Mouse (Mus musculus) midbrain, embryonic 10.5 days (tissue): ENCODE measurements around the gene Gm32742. TPM values are rescaled to one million over a fixed set of nuclear protein-coding genes. Genes with fewer than 3 reads are reported as not detected.
A peak's percentile ranks its signal among the peaks of the same experiment; 100 is the strongest.
"Not testable (repeated sequence)": the region's sequence is repeated elsewhere in the genome, so short reads cannot be mapped to it uniquely, and the experiment has no call there.

Experiments
- DNase-seq: peaks from one replicate; pipeline ENCODE4 v3.0.0-alpha.2; 2017; ENCODE audit warnings: low spot score
- H3K27ac ChIP-seq: fragments of 300-500 bp; sonication (generic); replicated peaks from 2 replicates; pipeline ENCODE4 v1.5.1; 2016; ENCODE audit warnings: mild to moderate bottlenecking
- H3K27me3 ChIP-seq: fragments of 300-500 bp; sonication (generic); 2 replicates; pipeline ENCODE4 v1.6.1; 2016; ENCODE audit warnings: low read depth, mild to moderate bottlenecking; ENCODE audit not compliant: poor library complexity, severe bottlenecking
- H3K36me3 ChIP-seq: fragments of 300-500 bp; sonication (generic); 2 replicates; pipeline ENCODE4 v1.6.1; 2016; ENCODE audit warnings: mild to moderate bottlenecking, moderate library complexity
- H3K4me1 ChIP-seq: fragments of 300-500 bp; sonication (generic); 2 replicates; pipeline ENCODE4 v1.6.1; 2016
- H3K4me3 ChIP-seq: fragments of 300-500 bp; sonication (generic); 2 replicates; pipeline ENCODE4 v1.5.1; 2016; ENCODE audit warnings: mild to moderate bottlenecking, moderate library complexity
- H3K9me3 ChIP-seq: fragments of 300-500 bp; sonication (generic); replicated peaks from 2 replicates; pipeline ENCODE4 v1.6.1; 2016; ENCODE audit warnings: mild to moderate bottlenecking
- WGBS: fragments of 180-500 bp; shearing (Covaris S2); methylation state at CpG from one replicate; pipeline ENCODE4 v1.1.7; 2016; 5-methylcytosine and 5-hydroxymethylcytosine counted together
- polyA plus RNA-seq: library from polyadenylated mRNA; unstranded; fragments of >200 nt; fragmentation: Nextera tagmentation; extraction: Ambion mirVana; gene quantifications from 2 replicates; pipeline ENCODE4 v1.2.1, GENCODE M21; 2016

Gm32742 gene
- polyA plus RNA-seq, 1 experiment from 2014 or later: not detected

GRCm38 (mm10) chr9:51140711-51141110 lies 24.6 kb downstream of the Gm32742 start:
- WGBS: 87% methylated on average over 3 of the region's 3 CpGs
- Histone ChIP-seq H3K27ac (no peak overlapping the region), H3K4me1 (no peaks in the 10 kb centered on the region), H3K27me3 (no peaks in the 10 kb centered on the region), H3K4me3 (no peak overlapping the region), H3K9me3 (no peaks in the 10 kb centered on the region), H3K36me3 (no peaks in the 10 kb centered on the region)
- DNase-seq: no peak

GRCm38 (mm10) chr9:51139401-51139800 lies 25.9 kb downstream of the Gm32742 start:
- H3K9me3 ChIP-seq, DNase-seq, H3K36me3 ChIP-seq, H3K4me1 ChIP-seq, H3K4me3 ChIP-seq, H3K27me3 ChIP-seq, H3K27ac ChIP-seq: not testable (repeated sequence)
- WGBS: 88% methylated on average over 1 of the region's 1 CpGs

- H3K4me3 ChIP-seq: no peak overlapping the region
- 92% methylated on average over 1 of the region's 1 CpGs for WGBS
- H3K9me3 ChIP-seq: no peaks in the 10 kb centered on the region
- DNase-seq: no peak
- no peak overlapping the region for H3K27ac ChIP-seq
- no peaks in the 10 kb centered on the region for H3K4me1 ChIP-seq
- H3K27me3 ChIP-seq: no peaks in the 10 kb centered on the region
- H3K36me3 ChIP-seq: no peaks in the 10 kb centered on the region
Observed at GRCm38 (mm10) chr9:51138301-51138700, 27.0 kb downstream of the Gm32742 start.

DNA sequence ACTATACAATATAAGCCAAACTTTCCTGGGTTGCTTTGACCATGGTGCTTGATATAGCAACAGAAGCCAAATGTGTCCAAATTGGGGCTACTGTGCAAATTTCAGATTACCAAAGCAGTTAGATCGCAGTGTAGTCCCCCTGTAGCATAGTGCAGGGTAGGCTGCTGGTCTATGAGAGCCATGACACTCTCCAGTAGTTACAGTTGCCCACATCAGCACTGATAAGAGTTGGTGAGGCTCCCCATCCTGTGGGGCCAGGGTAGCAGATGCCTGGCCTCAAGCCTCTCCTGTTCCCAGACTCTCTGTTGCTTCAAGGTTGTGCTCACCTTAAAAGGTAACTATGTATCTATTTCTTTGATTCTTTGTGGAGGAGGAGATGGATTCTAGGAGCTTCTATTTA lies 27.5 kb downstream of the Gm32742 start:
- no peak overlapping the region for H3K27ac ChIP-seq
- DNase-seq: no peak
- H3K9me3 ChIP-seq: no peaks in the 10 kb centered on the region
- no peak overlapping the region for H3K4me3 ChIP-seq
- 92% methylated on average over 1 of the region's 1 CpGs for WGBS
- H3K4me1 ChIP-seq: no peaks in the 10 kb centered on the region
- no peaks in the 10 kb centered on the region for H3K36me3 ChIP-seq
- no peaks in the 10 kb centered on the region for H3K27me3 ChIP-seq

GRCm38 (mm10) chr9:51137432-51137831 lies 27.9 kb downstream of the Gm32742 start:
- Histone ChIP-seq H3K27me3 (no peaks in the 10 kb centered on the region), H3K4me1 (no peaks in the 10 kb centered on the region), H3K36me3 (no peaks in the 10 kb centered on the region), H3K27ac (no peak overlapping the region), H3K4me3 (no peak overlapping the region), H3K9me3 (no peaks in the 10 kb centered on the region)
- 79% methylated on average over 4 of the region's 4 CpGs for WGBS
- DNase-seq: no peak

DNA sequence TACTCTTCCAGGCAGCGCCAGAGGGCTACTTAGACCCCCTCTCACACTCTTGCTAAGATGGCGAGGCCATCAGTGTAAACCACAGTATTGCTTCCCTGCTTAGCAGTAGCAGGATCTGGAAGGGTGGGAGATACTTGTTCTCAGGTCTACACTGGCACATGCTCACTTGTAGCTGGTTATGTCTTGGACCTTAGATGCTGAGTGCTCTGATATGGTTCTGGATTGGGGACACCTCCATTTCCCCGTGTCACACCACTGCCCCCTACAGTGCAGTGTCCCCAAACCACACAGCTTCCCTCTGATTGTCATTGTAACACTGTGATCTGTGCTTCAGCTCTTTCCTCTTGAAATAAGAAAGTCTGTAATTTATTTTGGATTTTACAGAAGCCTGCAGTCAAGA lies 28.3 kb downstream of the Gm32742 start:
- no peaks in the 10 kb centered on the region for H3K9me3 ChIP-seq
- H3K36me3 ChIP-seq: no peaks in the 10 kb centered on the region
- no peak for DNase-seq
- no peaks in the 10 kb centered on the region for H3K27me3 ChIP-seq
- WGBS: 62% methylated on average over 3 of the region's 3 CpGs
- no peaks in the 10 kb centered on the region for H3K4me1 ChIP-seq
- H3K27ac ChIP-seq: no peak overlapping the region
- no peak overlapping the region for H3K4me3 ChIP-seq

DNA sequence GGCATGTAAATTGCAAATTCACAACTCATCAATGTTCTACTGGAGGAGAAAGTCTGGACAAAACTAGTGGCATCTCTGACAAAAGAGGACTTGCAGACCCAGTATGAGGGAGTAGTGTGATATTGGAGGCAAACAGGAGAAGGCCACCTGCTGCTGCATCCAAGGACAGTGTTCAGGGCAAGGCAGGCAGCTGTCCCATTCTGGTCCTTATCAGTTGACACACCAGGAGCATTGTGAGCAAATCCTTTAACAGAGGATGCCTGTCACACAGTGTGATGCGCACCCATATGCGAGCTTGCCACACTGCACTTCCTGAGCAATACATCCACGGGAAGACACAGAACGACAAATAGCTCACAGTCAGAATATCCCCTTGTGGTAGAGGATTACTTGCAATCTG lies 50.5 kb downstream of the Gm32742 start:
- H3K27me3 ChIP-seq: no peaks in the 10 kb centered on the region
- H3K9me3 ChIP-seq: no peaks in the 10 kb centered on the region
- DNase-seq: no peak
- H3K4me1 ChIP-seq: no peaks in the 10 kb centered on the region
- no peaks in the 10 kb centered on the region for H3K36me3 ChIP-seq
- H3K27ac ChIP-seq: no peak overlapping the region
- WGBS: 79% methylated on average over 4 of the region's 4 CpGs
- H3K4me3 ChIP-seq: no peak overlapping the region

DNA sequence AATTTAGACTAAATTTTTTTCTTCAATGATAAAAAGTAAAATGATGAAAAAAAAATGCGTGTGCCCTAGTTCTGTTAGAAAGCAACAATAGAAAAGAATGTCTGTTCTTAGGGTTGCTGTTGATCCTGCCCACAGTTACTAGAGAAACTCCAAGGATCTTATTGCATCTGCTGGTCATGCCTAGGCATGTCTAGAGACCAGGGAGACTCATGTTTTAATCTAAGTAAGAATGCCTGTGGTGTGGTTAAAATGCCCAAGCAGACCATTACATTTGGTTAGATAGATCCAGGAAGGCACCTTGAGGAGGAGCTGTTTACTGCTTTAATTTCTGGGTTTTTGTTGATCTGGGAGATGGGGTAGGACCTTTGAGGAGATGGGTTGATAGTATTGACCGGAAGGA lies 59.6 kb downstream of the Gm32742 start:
- Histone ChIP-seq H3K36me3 (no peaks in the 10 kb centered on the region), H3K4me1 (peaks cover 24% of the 10 kb centered on the region), H3K4me3 (no peak overlapping the region), H3K27me3 (peaks cover 34% of the 10 kb centered on the region), H3K9me3 (no peaks in the 10 kb centered on the region), H3K27ac (no peak overlapping the region)
- DNase-seq: no peak
- WGBS: 77% methylated on average over 2 of the region's 2 CpGs

DNA sequence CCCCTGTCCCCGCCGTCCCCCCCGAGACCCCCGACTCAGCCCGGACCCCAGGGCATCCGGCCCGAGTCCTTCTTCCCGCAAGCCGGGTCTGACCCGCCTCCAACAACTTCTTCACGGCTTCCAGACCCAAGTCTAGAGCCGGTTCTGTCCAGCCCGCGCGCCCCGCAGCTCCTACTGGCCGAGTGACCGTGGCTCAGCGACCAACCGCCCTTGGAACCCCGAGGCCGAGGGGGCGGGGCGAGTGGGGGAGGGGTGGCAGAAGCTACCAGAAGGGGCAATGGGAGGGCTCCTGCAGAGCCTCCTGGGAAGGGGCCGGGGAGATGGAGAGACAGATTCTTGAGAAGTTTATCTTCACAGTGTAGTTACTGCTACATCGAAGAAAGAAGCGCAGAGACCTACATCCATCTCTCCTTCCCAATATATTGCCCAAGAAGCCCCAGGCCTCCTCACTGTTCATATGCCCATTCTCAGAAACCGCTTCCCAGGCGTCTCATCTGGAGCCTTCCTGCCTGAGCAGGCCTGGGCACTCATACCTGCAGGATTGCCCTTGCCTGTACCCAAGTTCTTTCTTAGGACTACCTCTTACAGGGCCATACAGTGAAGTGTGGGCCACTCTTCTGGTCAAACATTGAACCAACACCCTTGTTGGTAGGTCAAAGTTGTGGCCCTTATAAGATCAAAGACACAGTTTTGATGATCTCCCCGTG lies 61.4 kb downstream of the Gm32742 start:
- H3K4me1 ChIP-seq: peaks cover 24% of the 10 kb centered on the region
- DNase-seq: peak; percentile 80
- H3K9me3 ChIP-seq: no peaks in the 10 kb centered on the region
- H3K36me3 ChIP-seq: no peaks in the 10 kb centered on the region
- H3K27me3 ChIP-seq: peaks cover 42% of the 10 kb centered on the region
- 12% methylated on average over 30 of the region's 30 CpGs for WGBS
- H3K4me3 ChIP-seq: peak overlapping the region; percentile 75
- H3K27ac ChIP-seq: peak overlapping the region; percentile 87

GRCm38 (mm10) chr9:51102963-51103807 lies 62.1 kb downstream of the Gm32742 start:
- Histone ChIP-seq H3K27ac (peak overlapping the region; percentile 87), H3K4me3 (peak overlapping the region; percentile 75), H3K4me1 (peaks cover 24% of the 10 kb centered on the region), H3K36me3 (no peaks in the 10 kb centered on the region), H3K27me3 (peaks cover 42% of the 10 kb centered on the region), H3K9me3 (no peaks in the 10 kb centered on the region)
- peak; percentile 71 for DNase-seq
- 1% methylated on average over 44 of the region's 44 CpGs for WGBS

DNA sequence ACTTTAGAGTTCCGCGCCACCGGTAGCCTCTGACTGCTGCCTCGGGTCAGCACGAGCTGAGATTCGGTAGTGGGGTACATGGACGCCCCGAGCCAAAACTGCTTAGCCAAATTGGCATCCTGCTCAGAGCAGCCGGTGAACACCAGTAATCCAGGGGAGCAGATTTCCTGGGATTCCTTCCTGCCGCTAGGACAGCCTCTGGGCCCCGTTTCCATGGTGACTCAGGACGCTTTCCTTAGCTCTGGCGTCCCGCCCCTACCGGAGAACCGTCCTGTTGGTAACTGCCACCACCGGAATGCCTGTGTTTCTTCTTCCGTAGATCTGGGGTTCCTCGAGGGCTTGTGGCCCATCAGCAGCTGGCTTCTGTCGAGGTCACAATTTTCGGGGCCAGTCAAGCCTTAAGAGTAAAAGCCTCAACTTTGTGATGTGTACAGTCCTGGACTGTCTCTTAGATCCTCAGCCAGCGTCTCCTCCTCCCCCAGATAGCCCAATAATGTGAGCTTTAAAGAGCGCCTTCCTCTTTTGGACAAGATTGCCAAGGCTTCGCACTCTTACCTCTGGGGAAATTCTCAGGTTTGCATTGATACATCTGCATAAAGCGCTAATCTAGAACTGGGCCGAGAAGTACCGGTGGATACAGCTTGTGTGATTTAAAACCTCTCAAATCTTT lies 63.4 kb downstream of the Gm32742 start, which contains the start of gene 4833427G06Rik:
4833427G06Rik (minus strand) TSS at position 323 of the 670 bp plus-strand sequence.
- peaks cover 42% of the 10 kb centered on the region for H3K27me3 ChIP-seq
- peaks cover 24% of the 10 kb centered on the region for H3K4me1 ChIP-seq
- 9% methylated on average over 27 of the region's 27 CpGs for WGBS
- no peaks in the 10 kb centered on the region for H3K9me3 ChIP-seq
- no peak within 1 kb of the TSS for H3K27ac ChIP-seq
- H3K36me3 ChIP-seq: no peaks in the 10 kb centered on the region
- peak; percentile 77 for DNase-seq
- H3K4me3 ChIP-seq: peak within 1 kb of the TSS; percentile 42

DNA sequence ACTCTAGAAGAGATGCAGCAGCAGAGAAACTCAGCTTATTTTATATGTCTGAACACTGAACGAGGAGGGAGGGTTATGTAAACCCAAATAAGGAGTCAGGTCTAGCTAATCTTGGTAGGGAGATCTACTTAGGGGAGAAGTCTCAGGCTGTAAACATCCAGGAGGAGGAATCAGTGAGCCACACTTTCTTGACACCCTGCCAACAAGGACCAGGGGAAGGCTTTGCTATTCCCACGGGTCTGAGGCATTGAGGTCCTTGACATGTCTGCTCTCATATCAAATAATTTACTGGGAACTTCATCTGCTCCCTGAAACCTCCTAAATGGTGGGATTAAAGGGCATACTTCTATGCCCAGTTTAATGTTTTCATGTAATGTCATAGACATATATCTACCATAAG lies 69.0 kb downstream of the Gm32742 start:
- Histone ChIP-seq H3K36me3 (no peaks in the 10 kb centered on the region), H3K27me3 (peaks cover 11% of the 10 kb centered on the region), H3K4me3 (no peak overlapping the region), H3K4me1 (no peaks in the 10 kb centered on the region), H3K9me3 (no peaks in the 10 kb centered on the region), H3K27ac (no peak overlapping the region)
- DNase-seq: no peak
- 60% methylated on average over 2 of the region's 2 CpGs for WGBS

- Histone ChIP-seq H3K9me3 (no peaks in the 10 kb centered on the region), H3K4me3 (no peak overlapping the region), H3K27me3 (no peaks in the 10 kb centered on the region), H3K27ac (no peak overlapping the region), H3K4me1 (no peaks in the 10 kb centered on the region), H3K36me3 (no peaks in the 10 kb centered on the region)
- WGBS: 77% methylated on average over 5 of the region's 5 CpGs
- DNase-seq: no peak
Observed at GRCm38 (mm10) chr9:51093697-51094096, 71.6 kb downstream of the Gm32742 start.
